Mouse (Mus musculus) c-Kit-negative CD71-positive TER-119-positive erythroid progenitor cells, embryonic 14.5 days (primary cell): Measurements from ENCODE around the gene Pgm3.

Experiments
- DNase-seq: peaks from one replicate; pipeline ENCODE4 v3.0.0-alpha.2; 2013; ENCODE audit warnings: low read depth, low spot score

Pgm3 gene

GRCm38 (mm10) chr9:86570261-86570890 lies 1.3 kb downstream of the Pgm3 start:
- DNase-seq, result no peak

GRCm38 (mm10) chr9:86569314-86569910 lies 2.2 kb downstream of the Pgm3 start:
- DNase-seq, result no peak

GRCm38 (mm10) chr9:86560543-86560942 lies 11.1 kb downstream of the Pgm3 start:
- DNase-seq, result no peak

- DNase-seq, result no peak
Measured at GRCm38 (mm10) chr9:86554641-86555040, 17.0 kb downstream of the Pgm3 start.

GRCm38 (mm10) chr9:86553886-86554285 lies 17.8 kb downstream of the Pgm3 start:
- DNase-seq, result no peak

GRCm38 (mm10) chr9:86550717-86551116 lies 20.9 kb downstream of the Pgm3 start:
- no peak for DNase-seq

GRCm38 (mm10) chr9:86549637-86550162 lies 21.9 kb downstream of the Pgm3 start:
- DNase-seq, result no peak

- no peak for DNase-seq
Measured at GRCm38 (mm10) chr9:86544559-86544958, 27.1 kb downstream of the Pgm3 start.

- DNase-seq, result no peak
Measured at GRCm38 (mm10) chr9:86543451-86543850, 28.2 kb downstream of the Pgm3 start.

- DNase-seq, result no peak
Measured at GRCm38 (mm10) chr9:86534071-86534470, 37.6 kb downstream of the Pgm3 start.

GRCm38 (mm10) chr9:86525600-86525999 lies 46.0 kb downstream of the Pgm3 start:
- no peak for DNase-seq

GRCm38 (mm10) chr9:86522335-86522734 lies 49.3 kb downstream of the Pgm3 start:
- DNase-seq, result no peak

GRCm38 (mm10) chr9:86514798-86515197 lies 56.8 kb downstream of the Pgm3 start:
- DNase-seq, result no peak

- no peak for DNase-seq
Measured at GRCm38 (mm10) chr9:86514390-86514789, 57.3 kb downstream of the Pgm3 start.

- DNase-seq, result no peak
Measured at GRCm38 (mm10) chr9:86513733-86514132, 57.9 kb downstream of the Pgm3 start.

GRCm38 (mm10) chr9:86507437-86507836 lies 64.2 kb downstream of the Pgm3 start:
- DNase-seq, result no peak
